Mouse (Mus musculus) intestine, embryonic 14.5 days (tissue): ENCODE measurements around the gene Dazap2. TPM values are rescaled to one million over a fixed set of nuclear protein-coding genes. Genes with fewer than 3 reads are reported as not detected.
"Not testable (repeated sequence)": the region's sequence is repeated elsewhere in the genome, so short reads cannot be mapped to it uniquely, and the experiment has no call there.

Experiments used
- ATAC-seq: fragments of 200-750 bp; cut with Nextera tagmentation; replicated peaks from 2 replicates; pipeline ENCODE4 v1.8.0; 2017; ENCODE audit warnings: low read depth, moderate number of reproducible peaks, moderate TSS enrichment, moderate library complexity; ENCODE audit not compliant: low FRiP score, low TSS enrichment
- DNase-seq: peaks from one replicate; pipeline ENCODE4 v3.0.0-alpha.2; 2018; ENCODE audit warnings: low spot score
- H3K27ac ChIP-seq: fragments of 300-500 bp; sonication (generic); 2 replicates; pipeline ENCODE4 v1.5.1; 2014; ENCODE audit warnings: low read depth, mild to moderate bottlenecking, control low read depth
- H3K27me3 ChIP-seq: fragments of 300-500 bp; sonication (generic); replicated peaks from 2 replicates; pipeline ENCODE4 v1.6.1; 2014; ENCODE audit warnings: low read length, control low read depth; ENCODE audit not compliant: control insufficient read depth, insufficient read depth
- H3K36me3 ChIP-seq: fragments of 300-500 bp; sonication (generic); 2 replicates; pipeline ENCODE4 v1.6.1; 2014; ENCODE audit warnings: low read length, control low read depth; ENCODE audit not compliant: control insufficient read depth, insufficient read depth
- H3K4me1 ChIP-seq: fragments of 300-500 bp; sonication (generic); replicated peaks from 2 replicates; pipeline ENCODE4 v1.6.1; 2014; ENCODE audit warnings: low read length, control low read depth, mixed read lengths; ENCODE audit not compliant: control insufficient read depth, insufficient read depth
- H3K4me2 ChIP-seq: fragments of 300-500 bp; sonication (generic); 2 replicates; pipeline ENCODE4 v1.6.1; 2014; ENCODE audit warnings: low read length
- H3K4me3 ChIP-seq: fragments of 300-500 bp; sonication (generic); 2 replicates; pipeline ENCODE4 v1.5.1; 2014; ENCODE audit warnings: low read depth, low read length, control low read depth, mixed read lengths
- H3K9ac ChIP-seq: fragments of 300-500 bp; sonication (generic); 2 replicates; pipeline ENCODE4 v1.6.1; 2014; ENCODE audit warnings: mild to moderate bottlenecking, low read length
- H3K9me3 ChIP-seq: fragments of 300-500 bp; sonication (generic); 2 replicates; pipeline ENCODE4 v1.6.1; 2016; ENCODE audit warnings: low read length, control low read depth; ENCODE audit not compliant: control insufficient read depth
- WGBS: fragments of 180-500 bp; shearing (Covaris S2); extraction: QIAGEN DNeasy Blood & Tissue Kit; methylation state at CpG from one replicate; pipeline ENCODE4 v1.1.7; 2014; 5-methylcytosine and 5-hydroxymethylcytosine counted together
- polyA plus RNA-seq: library from polyadenylated mRNA; unstranded; fragments of >200 nt; fragmentation: Nextera tagmentation; extraction: Ambion mirVana; gene quantifications from 2 replicates; pipeline ENCODE4 v1.2.1, GENCODE M21; 2014

Dazap2 gene
- polyA plus RNA-seq, 1 experiment from 2014 or later = 269 TPM

- H3K27me3 ChIP-seq = peaks cover 20% of the 10 kb centered on the region; the same call in 1 of the 2 replicates
- H3K4me2 ChIP-seq = peak within 1 kb of the TSS; percentile 97
- H3K27ac ChIP-seq = no peak within 1 kb of the TSS
- H3K36me3 ChIP-seq = no peaks in the 10 kb centered on the region
- H3K4me1 ChIP-seq = peaks cover 7% of the 10 kb centered on the region; the same call in 1 of the 2 replicates
- WGBS = under 1% methylated on average over 66 of the region's 76 CpGs
- H3K4me3 ChIP-seq = peak within 1 kb of the TSS; percentile 67
- DNase-seq (peak; percentile 76), ATAC-seq (peak; percentile 66)
- H3K9ac ChIP-seq = peak within 1 kb of the TSS; percentile 85
- H3K9me3 ChIP-seq = no peaks in the 10 kb centered on the region
Measured at GRCm38 (mm10) chr15:100599276-100600046, 15.7 kb upstream of the Dazap2 start, which contains the start of gene Pou6f1. Pou6f1 (minus strand) TSS chr15:100599984.

- H3K27ac ChIP-seq = no peak overlapping the region
Measured at GRCm38 (mm10) chr15:100600047-100600695, 15.0 kb upstream of the Dazap2 start.

DNA sequence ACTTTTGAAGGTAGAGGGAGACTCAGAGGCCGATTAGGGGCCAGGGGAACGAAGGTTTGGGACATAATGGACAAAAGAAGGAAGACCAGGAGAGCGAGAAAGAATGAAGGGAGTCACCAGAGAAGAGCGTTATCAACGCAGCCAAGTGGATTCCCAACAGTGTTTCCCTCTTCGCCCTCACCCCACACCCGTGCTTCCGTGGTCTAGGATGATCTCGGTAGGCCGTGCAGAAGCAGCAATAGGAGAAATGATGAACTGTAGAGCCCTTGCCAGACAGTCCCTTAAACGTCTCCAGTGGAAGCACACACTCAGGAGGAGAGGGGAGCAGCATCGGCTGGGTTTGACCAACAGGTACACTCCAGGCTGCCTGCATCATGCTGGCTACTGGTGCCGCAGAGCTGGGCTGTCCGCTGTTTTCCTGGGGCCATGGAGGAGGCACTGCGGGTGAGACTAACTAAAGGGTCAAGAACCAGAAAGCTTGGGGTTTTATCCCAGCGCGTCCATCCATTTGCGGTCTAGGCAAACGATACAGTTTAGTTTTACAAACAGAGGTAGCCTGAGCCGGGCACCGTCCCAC lies 14.4 kb upstream of the Dazap2 start:
- peaks cover 27% of the 10 kb centered on the region; the same call in 1 of the 2 replicates for H3K27me3 ChIP-seq
- peak; percentile 58 for DNase-seq
- ATAC-seq = no peak
- peak overlapping the region; percentile 67 for H3K4me3 ChIP-seq
- peak overlapping the region; percentile 97 for H3K4me2 ChIP-seq
- H3K9ac ChIP-seq = peak overlapping the region; percentile 85; the same call in 1 of the 2 replicates
- H3K36me3 ChIP-seq = no peaks in the 10 kb centered on the region
- H3K4me1 ChIP-seq = peaks cover 7% of the 10 kb centered on the region; the same call in 1 of the 2 replicates
- H3K27ac ChIP-seq = no peak overlapping the region
- 25% methylated on average over 21 of the region's 21 CpGs for WGBS
- H3K9me3 ChIP-seq = no peaks in the 10 kb centered on the region

More at GRCm38 (mm10) chr15:100600047-100600695, 15.0 kb upstream of the Dazap2 start:
- Histone ChIP-seq H3K4me1 (peaks cover 7% of the 10 kb centered on the region; the same call in 1 of the 2 replicates), H3K36me3 (no peaks in the 10 kb centered on the region), H3K9me3 (no peaks in the 10 kb centered on the region), H3K4me3 (peak overlapping the region; percentile 67), H3K4me2 (peak overlapping the region; percentile 97), H3K27me3 (peaks cover 22% of the 10 kb centered on the region; the same call in 1 of the 2 replicates), H3K9ac (peak overlapping the region; percentile 85)
- WGBS = 3% methylated on average over 28 of the region's 35 CpGs
- ATAC-seq = peak; percentile 64
- peak; percentile 84 for DNase-seq

DNA sequence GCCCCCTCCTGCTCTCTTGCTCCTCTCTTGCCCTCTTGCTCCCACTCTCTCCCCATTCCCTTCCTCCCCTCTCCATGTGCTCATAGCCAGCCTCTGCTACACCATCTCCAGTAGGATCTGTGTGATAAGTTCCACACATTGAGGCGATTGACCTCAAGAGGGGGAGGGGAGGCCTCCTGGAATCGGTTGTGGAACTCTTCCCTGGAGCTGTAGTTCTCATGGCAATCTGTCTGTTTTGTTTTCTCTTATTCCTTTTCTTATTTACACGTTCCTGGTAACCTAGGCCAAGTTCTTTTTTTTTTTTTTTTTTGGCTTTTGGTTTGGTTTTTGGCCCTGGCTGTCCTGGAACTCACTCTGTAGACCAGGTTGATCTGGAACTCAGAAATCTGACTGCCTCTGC lies 13.5 kb upstream of the Dazap2 start:
- no peaks in the 10 kb centered on the region for H3K36me3 ChIP-seq
- H3K9ac ChIP-seq = no peak overlapping the region
- WGBS = 47% methylated on average over 3 of the region's 3 CpGs
- no peak overlapping the region for H3K27ac ChIP-seq
- ATAC-seq (no peak), DNase-seq (no peak)
- H3K4me2 ChIP-seq = no peak overlapping the region
- peaks cover 30% of the 10 kb centered on the region; the same call in 1 of the 2 replicates for H3K27me3 ChIP-seq
- H3K4me3 ChIP-seq = no peak overlapping the region
- no peaks in the 10 kb centered on the region for H3K9me3 ChIP-seq
- H3K4me1 ChIP-seq = peaks cover 7% of the 10 kb centered on the region; the same call in 1 of the 2 replicates

DNA sequence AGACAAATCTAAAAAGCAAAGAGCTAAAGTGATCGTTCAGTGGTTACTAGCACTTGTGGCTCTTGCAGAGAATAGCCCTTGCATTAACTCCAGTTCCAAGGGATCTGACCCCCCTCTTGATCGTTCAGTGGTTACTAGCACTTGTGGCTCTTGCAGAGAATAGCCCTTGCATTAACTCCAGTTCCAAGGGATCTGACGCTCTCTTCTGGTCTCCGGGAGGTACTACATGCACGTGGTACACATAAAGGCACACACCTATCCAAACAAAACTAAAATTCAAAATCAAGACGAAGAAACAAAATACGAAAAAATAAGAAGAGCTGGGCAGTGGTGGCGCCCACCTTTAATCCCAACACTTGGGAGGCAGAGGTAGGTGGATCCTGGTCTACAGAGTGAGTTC lies 8.5 kb upstream of the Dazap2 start:
- not testable (repeated sequence) for H3K4me3 ChIP-seq, H3K4me2 ChIP-seq, ATAC-seq, H3K27ac ChIP-seq, H3K9ac ChIP-seq, H3K4me1 ChIP-seq, H3K9me3 ChIP-seq, H3K36me3 ChIP-seq, DNase-seq
- peaks cover 11% of the 10 kb centered on the region; the same call in 1 of the 2 replicates for H3K27me3 ChIP-seq
- 93% methylated on average over 8 of the region's 8 CpGs for WGBS

- H3K4me2 ChIP-seq = no peak overlapping the region
Measured at GRCm38 (mm10) chr15:100611951-100612350, 3.2 kb upstream of the Dazap2 start.

DNA sequence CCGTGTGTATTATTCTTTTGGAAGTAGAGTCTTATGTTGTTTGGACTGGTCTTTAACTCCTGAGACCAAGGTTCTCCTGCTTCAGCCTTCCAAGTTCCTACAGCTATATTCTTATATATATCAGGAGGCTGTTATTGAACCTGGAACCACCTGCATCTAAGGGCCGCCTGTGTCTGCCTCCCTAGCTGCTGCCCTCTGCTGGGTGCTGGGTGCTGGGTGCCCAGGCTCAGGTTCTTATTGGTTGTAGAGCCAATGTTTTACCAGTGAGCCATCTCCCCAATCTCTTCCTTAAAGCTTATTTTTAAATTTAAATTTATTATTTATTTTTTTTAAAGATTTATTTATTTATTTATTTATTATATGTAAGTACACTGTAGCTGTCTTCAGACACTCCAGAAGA lies 2.7 kb upstream of the Dazap2 start:
- no peaks in the 10 kb centered on the region for H3K27me3 ChIP-seq
- no peaks in the 10 kb centered on the region for H3K9me3 ChIP-seq
- DNase-seq = no peak
- WGBS = 73% methylated on average over 2 of the region's 2 CpGs
- 0 out of 2 replicates have a peak, but pooled peaks cover under 1% of the 10 kb centered on the region for H3K36me3 ChIP-seq
- peaks cover 6% of the 10 kb centered on the region; the same call in 1 of the 2 replicates for H3K4me1 ChIP-seq
- no peak overlapping the region for H3K4me3 ChIP-seq
- no peak for ATAC-seq
- no peak overlapping the region for H3K4me2 ChIP-seq
- no peak overlapping the region for H3K27ac ChIP-seq
- no peak overlapping the region for H3K9ac ChIP-seq

More at GRCm38 (mm10) chr15:100611951-100612350, 3.2 kb upstream of the Dazap2 start:
- Histone ChIP-seq H3K4me1 (peaks cover 6% of the 10 kb centered on the region; the same call in 1 of the 2 replicates), H3K36me3 (no peaks in the 10 kb centered on the region), H3K9ac (no peak overlapping the region), H3K9me3 (no peaks in the 10 kb centered on the region), H3K4me3 (no peak overlapping the region), H3K27ac (no peak overlapping the region), H3K27me3 (no peaks in the 10 kb centered on the region)
- no peak for DNase-seq
- 80% methylated on average over 7 of the region's 7 CpGs for WGBS
- no peak for ATAC-seq

DNA sequence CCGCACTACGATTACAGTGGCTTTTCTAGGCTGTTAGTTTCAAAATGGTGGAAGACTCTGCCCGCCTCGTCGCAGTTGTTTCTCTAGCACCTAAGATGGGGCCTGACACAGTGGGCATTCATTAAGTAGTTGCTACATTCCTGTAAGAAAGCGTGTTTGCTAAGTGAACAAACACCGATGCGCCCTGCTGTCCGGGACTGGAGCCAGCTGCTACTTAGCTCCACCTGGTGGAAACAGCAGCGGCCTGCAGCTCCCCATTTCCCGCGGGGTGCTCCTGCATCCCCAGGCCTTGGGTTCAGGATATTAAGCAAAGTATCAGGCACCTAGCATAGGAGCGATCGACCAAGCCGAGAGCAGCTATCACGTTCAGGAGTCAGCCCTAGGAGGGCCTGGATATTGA lies 1.6 kb upstream of the Dazap2 start:
- Histone ChIP-seq H3K27me3 (no peaks in the 10 kb centered on the region), H3K4me2 (peak overlapping the region; percentile 50), H3K27ac (no peak overlapping the region), H3K4me3 (0 out of 2 replicates have a peak overlapping the region, but pooled peaks have one; percentile 6), H3K36me3 (peaks cover 12% of the 10 kb centered on the region), H3K4me1 (peaks cover 6% of the 10 kb centered on the region; the same call in 1 of the 2 replicates), H3K9me3 (no peaks in the 10 kb centered on the region), H3K9ac (0 out of 2 replicates have a peak overlapping the region, but pooled peaks have one; percentile 3)
- 7% methylated on average over 16 of the region's 16 CpGs for WGBS
- ATAC-seq = no peak
- peak; percentile 93 for DNase-seq
